Mouse (Mus musculus): ENCODE results near the gene Itpripl2. TPM values are rescaled to one million over a fixed set of nuclear protein-coding genes. Genes with fewer than 3 reads are reported as not detected.

The Itpripl2 gene
- polyA plus RNA-seq, 1 experiment from 2014 or later: 0.84 TPM

GRCm38 (mm10) chr7:118517819-118518218 is 26.0 kb upstream of the Itpripl2 start:
- Histone ChIP-seq H3K27ac (no peak overlapping the region), H3K9ac (no peak overlapping the region), H3K4me3 (replicated peaks; ENCODE audit: low read length) (no peak overlapping the region), H3K27me3 (ENCODE audit: control insufficient read depth, insufficient read depth, low read length) (no peaks in the 10 kb centered on the region), H3K4me1 (replicated peaks; ENCODE audit: control insufficient read depth, insufficient read depth, low read length) (0 out of 2 replicates have a peak, but pooled peaks cover 5% of the 10 kb centered on the region), H3K4me2 (replicated peaks) (no peak overlapping the region), H3K36me3 (replicated peaks; ENCODE audit: control insufficient read depth, insufficient read depth) (0 out of 2 replicates have a peak, but pooled peaks cover 4% of the 10 kb centered on the region), H3K9me3 (ENCODE audit: control insufficient read depth, low read length) (no peaks in the 10 kb centered on the region)
- DNase-seq (ENCODE audit: low spot score): no peak
- WGBS: 80% methylated on average over 2 of the region's 2 CpGs
- no peak for ATAC-seq (ENCODE audit: low FRiP score)

DNA sequence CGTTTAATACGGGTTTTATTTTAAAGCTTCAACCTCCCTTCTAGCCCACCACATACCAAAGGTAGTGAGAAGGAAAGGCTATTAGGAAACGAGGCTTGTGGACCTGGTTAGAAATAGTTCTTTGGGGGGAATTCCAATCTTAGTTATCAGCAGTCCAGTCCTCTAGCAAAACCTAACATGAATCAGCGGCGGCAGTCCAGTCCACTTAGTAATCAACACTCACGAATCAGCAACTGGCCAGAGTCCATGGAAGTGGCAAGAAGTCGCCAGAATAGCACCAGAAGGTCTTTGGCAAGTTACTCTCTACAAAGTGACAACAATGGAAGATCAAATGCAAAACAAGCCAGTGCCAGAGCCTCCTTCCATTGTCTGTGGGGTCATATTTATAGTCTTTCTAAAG is 16.8 kb upstream of the Itpripl2 start:
- 87% methylated on average over 7 of the region's 7 CpGs for WGBS
- Histone ChIP-seq H3K4me3 (replicated peaks; ENCODE audit: low read length) (no peak overlapping the region), H3K27ac (no peak overlapping the region), H3K36me3 (replicated peaks; ENCODE audit: control insufficient read depth, insufficient read depth) (no peaks in the 10 kb centered on the region), H3K4me1 (replicated peaks; ENCODE audit: control insufficient read depth, insufficient read depth, low read length) (no peaks in the 10 kb centered on the region), H3K4me2 (replicated peaks) (no peak overlapping the region), H3K9ac (no peak overlapping the region), H3K9me3 (ENCODE audit: control insufficient read depth, low read length) (no peaks in the 10 kb centered on the region), H3K27me3 (ENCODE audit: control insufficient read depth, insufficient read depth, low read length) (no peaks in the 10 kb centered on the region)
- no peak for ATAC-seq (ENCODE audit: low FRiP score)
- no peak for DNase-seq (ENCODE audit: low spot score)

DNA sequence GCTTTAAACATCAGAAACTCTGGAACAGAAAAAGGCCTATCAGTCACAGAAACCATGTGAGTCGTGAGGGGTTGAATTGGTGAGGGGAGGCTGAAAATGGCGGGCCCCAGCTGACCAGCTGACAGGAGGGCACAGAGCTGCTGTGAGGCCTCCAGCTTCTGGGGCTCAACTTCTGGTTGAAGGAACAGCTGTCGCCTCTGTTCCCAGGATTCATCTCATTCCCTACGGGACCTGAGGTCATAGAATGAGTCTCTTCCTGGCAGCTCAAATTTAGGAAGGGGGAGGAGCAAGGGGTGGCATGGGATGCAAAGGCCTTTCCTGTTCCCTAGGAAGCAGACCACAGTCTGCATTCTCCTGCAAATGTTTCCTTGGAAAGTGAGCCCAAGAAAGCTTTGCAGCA is 12.1 kb upstream of the Itpripl2 start:
- Histone ChIP-seq H3K27ac (no peak overlapping the region), H3K36me3 (replicated peaks; ENCODE audit: control insufficient read depth, insufficient read depth) (no peaks in the 10 kb centered on the region), H3K27me3 (ENCODE audit: control insufficient read depth, insufficient read depth, low read length) (no peaks in the 10 kb centered on the region), H3K4me3 (replicated peaks; ENCODE audit: low read length) (no peak overlapping the region), H3K9me3 (ENCODE audit: control insufficient read depth, low read length) (no peaks in the 10 kb centered on the region), H3K9ac (no peak overlapping the region), H3K4me2 (replicated peaks) (no peak overlapping the region), H3K4me1 (replicated peaks; ENCODE audit: control insufficient read depth, insufficient read depth, low read length) (no peaks in the 10 kb centered on the region)
- ATAC-seq (ENCODE audit: low FRiP score) (no peak), DNase-seq (ENCODE audit: low spot score) (no peak)
- 69% methylated on average over 4 of the region's 4 CpGs for WGBS

- no peaks in the 10 kb centered on the region for H3K27me3 ChIP-seq (ENCODE audit: control insufficient read depth, insufficient read depth, low read length)
- WGBS: 64% methylated on average over 8 of the region's 8 CpGs
- no peak overlapping the region for H3K9ac ChIP-seq
- no peaks in the 10 kb centered on the region for H3K36me3 ChIP-seq (replicated peaks; ENCODE audit: control insufficient read depth, insufficient read depth)
- ATAC-seq (ENCODE audit: low FRiP score) (no peak), DNase-seq (ENCODE audit: low spot score) (no peak)
- H3K4me2 ChIP-seq (replicated peaks): no peak overlapping the region
- no peaks in the 10 kb centered on the region for H3K4me1 ChIP-seq (replicated peaks; ENCODE audit: control insufficient read depth, insufficient read depth, low read length)
- H3K4me3 ChIP-seq (replicated peaks; ENCODE audit: low read length): no peak overlapping the region
- no peak overlapping the region for H3K27ac ChIP-seq
- no peaks in the 10 kb centered on the region for H3K9me3 ChIP-seq (ENCODE audit: control insufficient read depth, low read length)
Measured at GRCm38 (mm10) chr7:118502333-118502732, 10.6 kb upstream of the Itpripl2 start.

GRCm38 (mm10) chr7:118499784-118500435 is 8.1 kb upstream of the Itpripl2 start:
- Histone ChIP-seq H3K27me3 (ENCODE audit: control insufficient read depth, insufficient read depth, low read length) (no peaks in the 10 kb centered on the region), H3K4me2 (replicated peaks) (no peak overlapping the region), H3K4me1 (replicated peaks; ENCODE audit: control insufficient read depth, insufficient read depth, low read length) (no peaks in the 10 kb centered on the region), H3K27ac (no peak overlapping the region), H3K9ac (no peak overlapping the region), H3K9me3 (ENCODE audit: control insufficient read depth, low read length) (no peaks in the 10 kb centered on the region), H3K4me3 (replicated peaks; ENCODE audit: low read length) (no peak overlapping the region), H3K36me3 (replicated peaks; ENCODE audit: control insufficient read depth, insufficient read depth) (no peaks in the 10 kb centered on the region)
- ATAC-seq (ENCODE audit: low FRiP score) (no peak), DNase-seq (ENCODE audit: low spot score) (no peak)
- WGBS: 80% methylated on average over 7 of the region's 7 CpGs

DNA sequence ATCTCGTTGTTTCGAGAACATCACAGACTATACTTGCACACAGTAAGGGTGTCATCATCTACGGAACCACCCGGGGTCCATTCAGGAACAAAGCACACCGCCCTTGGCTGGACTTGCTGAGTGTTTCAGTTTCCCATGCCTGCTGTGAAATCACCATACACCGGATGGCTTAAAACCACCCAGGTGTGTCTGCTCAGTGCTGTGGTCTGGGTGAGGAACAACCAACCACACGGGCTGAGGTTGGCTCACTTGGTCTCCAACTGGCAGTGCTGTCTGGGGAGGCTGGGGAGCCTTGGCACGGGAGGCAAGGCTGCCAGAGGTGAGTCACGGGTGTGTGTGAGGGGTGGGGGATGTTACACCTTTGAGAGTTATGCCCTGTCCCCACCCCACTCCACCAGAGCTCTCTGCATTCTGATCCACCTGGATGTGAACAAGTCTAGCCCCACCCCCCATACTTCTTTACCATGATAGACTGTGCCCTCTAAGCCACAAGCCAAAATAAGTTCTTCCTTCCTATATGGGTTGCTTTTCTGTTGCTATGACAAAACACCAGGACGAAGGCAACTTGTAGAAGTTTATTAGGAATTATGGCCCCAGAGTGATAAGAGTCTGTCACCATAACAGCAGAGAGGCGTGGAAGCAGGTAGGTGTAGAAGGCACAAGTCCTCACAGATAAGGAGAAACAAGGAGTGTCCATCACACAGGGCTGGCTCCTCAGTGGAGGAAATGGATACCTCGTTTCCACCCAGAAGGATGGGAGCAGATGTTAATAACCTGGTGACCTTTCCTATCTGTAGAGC is 7.4 kb upstream of the Itpripl2 start:
- WGBS: 89% methylated on average over 12 of the region's 12 CpGs
- ATAC-seq (ENCODE audit: low FRiP score): no peak

DNA sequence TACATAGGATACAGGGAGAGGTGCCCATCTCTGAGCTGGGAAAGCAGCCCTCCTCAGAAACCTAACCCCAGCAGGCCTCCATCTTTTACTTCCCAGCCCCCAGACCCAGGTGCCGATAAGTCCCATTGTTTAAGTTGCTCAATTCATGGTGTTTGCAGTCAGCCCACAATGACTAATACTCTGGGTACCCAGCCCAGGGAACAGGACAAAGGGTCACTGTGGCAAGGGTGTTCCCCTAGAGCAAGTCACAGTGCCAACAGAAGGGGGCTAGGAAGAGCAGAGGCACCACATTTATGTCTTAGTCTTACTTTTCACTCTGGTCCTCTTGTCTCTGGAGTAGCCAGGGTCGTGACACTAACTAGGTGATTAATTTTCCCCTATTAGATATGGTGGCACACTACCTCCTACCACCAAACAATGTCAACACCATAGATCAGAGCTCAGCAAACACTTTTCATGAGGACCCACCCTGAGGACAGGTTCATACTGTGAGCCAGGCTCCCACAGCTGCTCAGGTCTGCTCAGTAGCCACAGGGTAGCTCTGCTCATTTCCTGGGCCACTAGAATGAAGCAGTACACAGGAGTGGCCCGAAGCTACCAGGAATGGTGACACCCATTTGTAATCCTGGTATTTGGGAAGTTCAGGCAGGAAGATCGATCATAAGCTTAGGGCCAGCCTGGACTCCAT is 3.3 kb upstream of the Itpripl2 start:
- no peak overlapping the region for H3K4me3 ChIP-seq (replicated peaks; ENCODE audit: low read length)
- H3K9me3 ChIP-seq (ENCODE audit: control insufficient read depth, low read length): no peaks in the 10 kb centered on the region
- ATAC-seq (ENCODE audit: low FRiP score) (no peak), DNase-seq (ENCODE audit: low spot score) (no peak)
- WGBS: 80% methylated on average over 4 of the region's 4 CpGs
- H3K9ac ChIP-seq: no peak overlapping the region
- H3K27me3 ChIP-seq (ENCODE audit: control insufficient read depth, insufficient read depth, low read length): peaks cover 32% of the 10 kb centered on the region
- no peak overlapping the region for H3K4me2 ChIP-seq (replicated peaks)
- H3K36me3 ChIP-seq (replicated peaks; ENCODE audit: control insufficient read depth, insufficient read depth): no peaks in the 10 kb centered on the region
- no peak overlapping the region for H3K27ac ChIP-seq
- peaks cover 6% of the 10 kb centered on the region; the same call in 1 of the 2 replicates for H3K4me1 ChIP-seq (replicated peaks; ENCODE audit: control insufficient read depth, insufficient read depth, low read length)

More for the DNA sequence above, 7.4 kb upstream of the Itpripl2 start:
- DNase-seq (ENCODE audit: low spot score): no peak
- no peak overlapping the region for H3K4me3 ChIP-seq (replicated peaks; ENCODE audit: low read length)
- no peaks in the 10 kb centered on the region for H3K4me1 ChIP-seq (replicated peaks; ENCODE audit: control insufficient read depth, insufficient read depth, low read length)
- no peak overlapping the region for H3K4me2 ChIP-seq (replicated peaks)
- H3K9ac ChIP-seq: no peak overlapping the region
- H3K27ac ChIP-seq: no peak overlapping the region
- H3K36me3 ChIP-seq (replicated peaks; ENCODE audit: control insufficient read depth, insufficient read depth): no peaks in the 10 kb centered on the region
- H3K27me3 ChIP-seq (ENCODE audit: control insufficient read depth, insufficient read depth, low read length): no peaks in the 10 kb centered on the region
- no peaks in the 10 kb centered on the region for H3K9me3 ChIP-seq (ENCODE audit: control insufficient read depth, low read length)

- Histone ChIP-seq H3K9me3 (ENCODE audit: control insufficient read depth, low read length) (no peaks in the 10 kb centered on the region), H3K4me1 (replicated peaks; ENCODE audit: control insufficient read depth, insufficient read depth, low read length) (peaks cover 6% of the 10 kb centered on the region; the same call in 1 of the 2 replicates), H3K4me3 (replicated peaks; ENCODE audit: low read length) (no peak overlapping the region), H3K9ac (no peak overlapping the region), H3K36me3 (replicated peaks; ENCODE audit: control insufficient read depth, insufficient read depth) (no peaks in the 10 kb centered on the region), H3K27ac (no peak overlapping the region), H3K27me3 (ENCODE audit: control insufficient read depth, insufficient read depth, low read length) (peaks cover 43% of the 10 kb centered on the region), H3K4me2 (replicated peaks) (no peak overlapping the region)
- ATAC-seq (ENCODE audit: low FRiP score): no peak
- 93% methylated on average over 9 of the region's 9 CpGs for WGBS
- DNase-seq (ENCODE audit: low spot score): no peak
Measured at GRCm38 (mm10) chr7:118493892-118494291, 2.1 kb upstream of the Itpripl2 start.

Measured in hindbrain, embryonic 14.5 days (tissue).